Mouse (Mus musculus): ENCODE measurements at regions not wholly inside any gene's neighbourhood (a gene's known extent, or its start where the extent isn't known, plus 50 kb on each side); places are given as distances from the start of the nearest gene placed in this dataset.
"Not testable (repeated sequence)": the region's sequence is repeated elsewhere in the genome, so short reads cannot be mapped to it uniquely, and the experiment has no call there.

DNA sequence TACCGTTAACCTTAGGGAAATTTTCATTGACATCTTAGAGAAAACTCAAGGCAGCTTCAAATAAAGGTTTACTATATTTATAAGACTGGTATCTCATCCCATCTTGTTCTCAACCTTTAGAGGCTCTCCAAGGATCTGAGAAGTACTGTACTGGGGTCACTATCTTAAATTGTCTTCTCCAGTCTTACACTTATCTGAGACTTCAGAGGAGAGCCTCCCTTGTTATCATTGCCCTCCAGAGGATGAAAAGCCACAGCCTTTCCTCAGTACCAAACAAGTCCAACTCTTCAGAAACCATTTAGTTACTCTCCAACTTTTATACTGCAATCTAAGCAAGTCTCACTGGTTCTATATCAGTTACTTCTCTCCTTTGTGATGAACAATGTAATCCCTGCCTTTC lies 376.3 kb downstream of the Fbxo8 start:
- DNase-seq (ENCODE audit: low spot score in 2 of 2), result no peak

DNA sequence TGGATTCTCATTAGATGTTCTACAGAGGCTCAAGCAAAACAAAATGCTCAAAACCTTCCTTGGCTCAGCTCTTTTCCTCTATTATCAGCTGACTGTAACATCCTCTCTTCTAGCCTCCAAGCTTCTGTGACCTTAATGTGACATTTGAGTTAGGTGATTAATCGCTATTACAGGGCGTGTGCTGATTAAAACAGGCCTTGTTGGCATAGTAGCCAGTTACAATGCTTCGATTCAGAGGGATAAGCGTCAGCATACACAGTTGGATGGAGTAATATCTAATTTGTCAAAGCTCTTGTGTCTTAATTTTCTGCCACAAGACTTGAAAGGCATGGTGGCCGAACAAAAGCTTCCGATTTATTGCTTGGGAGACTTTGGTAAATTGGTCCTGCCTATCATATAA lies 378.2 kb downstream of the Fbxo8 start:
- no peak for DNase-seq (ENCODE audit: low spot score in 2 of 2)

DNA sequence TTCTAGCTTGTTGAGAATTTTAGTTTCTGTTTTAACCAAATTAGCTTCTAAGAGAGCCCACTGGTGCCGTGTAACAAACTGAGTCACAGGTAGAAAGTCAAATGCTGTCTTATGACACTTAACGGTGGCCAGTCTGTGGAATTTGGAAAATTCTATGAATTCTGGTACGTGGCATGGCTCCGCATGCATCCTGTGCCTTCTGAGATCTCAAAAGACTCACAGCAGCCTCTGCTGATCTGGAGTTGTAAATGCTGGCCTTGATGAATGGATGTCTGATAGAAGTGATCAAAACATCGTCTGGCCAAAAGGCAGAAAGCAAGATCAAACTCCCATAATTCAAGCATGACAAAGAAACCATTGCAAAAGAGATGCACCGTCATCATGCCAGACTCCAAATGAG lies 381.5 kb downstream of the Fbxo8 start:
- no peak for DNase-seq (ENCODE audit: low spot score in 2 of 2)

DNA sequence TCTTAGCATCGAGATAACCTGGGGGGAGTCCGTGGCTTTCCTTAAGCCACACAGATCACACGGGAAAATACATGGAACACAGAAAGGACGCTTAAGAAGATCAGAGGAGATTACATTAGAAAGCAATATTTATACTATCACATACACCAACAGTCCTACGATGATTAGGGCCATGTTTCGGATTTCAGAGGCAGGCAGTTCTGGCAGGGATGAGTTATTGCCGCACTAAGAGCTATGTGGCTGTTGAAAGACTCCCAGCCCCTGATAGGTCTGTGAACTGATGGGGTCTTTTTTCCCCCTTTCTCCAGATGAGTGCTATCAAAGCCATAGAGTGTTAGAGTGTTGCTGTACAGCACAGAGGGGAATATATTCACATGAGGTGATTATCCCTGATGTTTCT lies 358.6 kb upstream of the Hand2 start:
- DNase-seq (ENCODE audit: low spot score in 2 of 2), result no peak

DNA sequence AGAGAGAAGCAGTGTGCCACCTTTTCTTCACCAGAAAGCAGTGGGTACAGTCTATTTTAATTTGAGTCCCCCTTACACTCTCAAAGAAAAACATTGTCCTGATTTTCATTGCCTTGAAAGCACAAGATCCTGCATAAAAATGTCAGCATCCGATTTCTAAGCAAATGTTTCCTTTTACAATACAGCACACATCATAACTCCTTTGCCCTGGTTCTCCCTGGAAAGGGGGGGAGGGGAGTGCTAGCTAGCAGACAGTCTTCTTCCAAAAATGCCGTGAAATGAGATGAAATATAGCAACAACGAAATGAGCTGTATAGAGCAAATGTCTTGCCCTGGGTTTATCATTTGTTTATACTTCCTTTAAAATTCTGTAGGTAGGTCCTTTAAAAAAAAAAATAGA lies 350.5 kb upstream of the Hand2 start:
- no peak for DNase-seq (ENCODE audit: low spot score in 2 of 2)

DNA sequence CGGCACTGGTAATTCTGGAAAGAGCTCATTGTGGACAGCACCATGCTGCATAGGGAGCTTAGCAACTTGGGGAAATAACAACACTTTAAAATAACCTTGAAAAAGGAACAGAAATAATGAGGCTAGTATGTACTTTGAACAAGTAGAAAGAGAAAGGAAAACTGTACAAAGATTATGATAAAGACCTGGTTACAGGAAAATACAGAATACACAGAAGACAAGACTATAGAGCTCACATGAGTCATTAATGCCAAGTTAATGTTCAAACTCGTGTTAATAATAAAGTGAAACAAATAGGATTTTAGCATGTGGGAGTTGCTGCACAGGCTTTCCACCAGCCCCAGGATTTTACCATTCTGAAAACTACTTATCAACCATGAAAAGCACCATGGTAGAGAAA lies 341.8 kb upstream of the Hand2 start:
- no peak for DNase-seq (ENCODE audit: low spot score in 2 of 2)

DNA sequence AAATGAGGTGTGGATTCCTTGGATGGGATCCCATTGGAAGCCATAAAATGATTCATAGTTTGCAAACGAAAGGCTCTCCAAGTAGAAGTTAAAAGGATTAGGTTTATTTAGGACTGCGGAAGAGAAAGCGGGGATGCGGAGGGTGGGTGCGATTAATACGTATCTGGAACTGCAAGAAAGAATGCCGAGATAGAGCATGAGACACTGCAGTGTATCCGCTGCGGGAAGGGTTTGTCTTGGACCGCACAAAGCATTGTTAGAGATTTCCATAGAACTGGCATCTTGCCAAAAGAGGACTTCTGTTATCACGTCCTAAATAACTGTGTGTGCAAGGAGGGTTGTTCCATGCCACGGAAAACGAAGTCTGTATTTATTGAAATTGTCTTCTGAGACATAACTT lies 341.4 kb upstream of the Hand2 start:
- DNase-seq (ENCODE audit: low spot score in 2 of 2), result no peak

DNA sequence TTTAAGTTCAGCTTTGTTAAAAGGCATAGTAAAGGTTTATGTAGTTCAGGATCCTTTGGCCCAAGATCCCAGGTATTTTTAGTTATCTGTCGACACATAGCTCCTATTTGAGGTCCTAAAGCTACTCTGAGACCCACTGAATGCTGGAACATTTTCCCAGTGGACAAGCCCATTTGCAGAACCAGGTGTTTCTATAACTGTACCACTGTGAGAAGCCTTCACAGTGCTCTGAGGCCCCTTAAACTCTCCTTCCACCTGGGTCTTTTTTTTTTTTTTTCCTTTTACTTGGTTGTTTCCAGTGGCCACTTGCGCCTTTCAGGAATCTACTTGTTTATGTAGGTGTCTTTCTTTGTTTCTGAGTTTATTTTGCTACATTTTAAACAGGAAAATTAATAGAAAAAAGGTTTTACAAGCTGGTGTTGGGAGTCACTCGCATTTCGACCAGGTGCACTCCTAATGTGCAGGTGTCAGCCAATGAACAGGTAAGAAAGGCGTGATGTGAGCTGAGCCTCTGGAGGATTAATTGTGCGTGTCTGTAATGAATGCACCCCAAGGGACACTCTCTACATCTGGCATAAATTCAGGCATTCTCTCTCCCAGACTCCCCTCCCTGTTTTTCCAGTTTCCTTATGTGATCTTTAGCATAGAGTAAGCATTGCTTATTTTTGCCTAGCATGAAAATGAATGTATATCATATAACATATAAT lies 310.3 kb upstream of the Hand2 start:
- DNase-seq (ENCODE audit: low spot score in 2 of 2), result no peak

DNA sequence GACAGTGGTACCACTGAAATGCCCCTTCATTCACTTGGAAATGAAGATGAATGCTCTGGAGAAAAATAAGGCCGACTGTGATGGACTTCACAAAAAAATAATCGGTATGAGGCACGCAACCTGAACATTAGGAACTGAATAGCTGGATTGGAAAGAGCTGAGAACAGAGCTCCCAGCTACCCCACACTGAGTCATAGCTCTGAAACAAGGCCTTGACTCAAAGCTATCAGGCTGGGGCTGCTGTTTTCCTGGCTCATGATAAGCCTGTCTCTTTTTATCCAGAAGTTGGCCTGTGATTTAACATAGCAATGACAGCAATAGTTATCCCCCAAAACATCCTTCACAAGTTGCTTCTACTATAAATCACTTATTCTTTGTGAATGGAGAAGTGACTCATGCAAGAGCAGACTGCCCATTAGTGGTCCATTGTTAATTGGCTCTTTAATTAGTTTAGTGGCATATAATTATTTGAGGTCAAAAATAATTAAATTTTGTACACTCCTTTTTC lies 306.9 kb upstream of the Hand2 start:
- peak in 1 of 2 experiments; percentile 6 for DNase-seq (ENCODE audit: low spot score in 2 of 2)

DNA sequence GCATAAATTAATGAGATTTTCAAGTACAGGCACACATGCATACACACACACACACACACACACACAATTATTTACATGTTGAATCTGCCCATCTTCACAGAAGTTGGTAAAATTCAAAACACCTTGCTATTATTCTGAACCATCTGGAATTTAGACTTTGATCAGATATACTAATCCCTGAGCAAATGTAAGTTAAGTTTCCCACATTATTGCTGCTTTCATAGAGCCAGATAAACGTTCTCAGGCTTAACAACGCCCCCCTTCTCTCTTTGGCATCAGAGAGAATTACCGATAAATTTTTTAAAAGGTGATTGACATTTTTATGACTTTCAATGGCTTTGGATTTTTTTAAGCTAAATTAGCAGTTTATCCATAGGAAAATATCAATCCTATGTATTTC lies 304.5 kb upstream of the Hand2 start:
- DNase-seq (ENCODE audit: low spot score in 2 of 2), result no peak

DNA sequence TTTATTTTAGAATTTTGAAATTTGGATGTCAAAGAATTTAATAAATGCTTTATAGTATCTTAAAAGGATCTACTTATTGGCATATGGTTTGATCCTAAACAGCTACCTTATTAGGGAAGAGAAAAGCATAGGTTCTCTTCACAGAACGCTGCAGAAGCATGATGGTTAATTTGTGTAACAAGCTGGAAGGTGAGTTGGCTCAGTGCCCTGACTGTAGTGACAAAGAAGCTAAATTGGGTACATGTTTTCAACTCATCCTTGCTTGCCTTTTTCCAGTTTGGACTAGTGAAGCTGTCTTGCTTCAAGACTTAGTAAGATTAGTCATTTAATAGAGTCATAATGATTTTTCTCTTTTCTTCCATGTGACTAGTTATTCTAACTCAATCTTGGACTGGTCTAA lies 292.7 kb upstream of the Hand2 start:
- not testable (repeated sequence) for DNase-seq (ENCODE audit: low spot score in 2 of 2)

DNA sequence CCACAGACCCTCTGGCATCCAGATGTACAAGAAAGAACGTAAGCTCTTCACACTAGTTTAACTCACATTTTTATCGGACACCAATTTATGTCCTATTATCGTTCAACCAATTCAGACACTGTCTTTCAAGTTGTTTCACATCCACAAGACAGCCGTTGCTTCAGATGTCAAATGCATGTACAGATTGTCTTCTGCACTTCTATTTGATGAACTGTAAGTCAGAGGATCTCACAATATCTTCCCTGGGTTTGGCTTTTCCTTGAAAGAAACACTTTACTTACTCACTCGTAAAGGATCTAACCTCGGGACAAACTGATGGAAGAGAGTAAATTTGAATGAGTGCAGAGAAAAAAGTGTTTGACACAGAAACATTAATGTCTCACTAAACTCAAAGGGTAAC lies 272.3 kb upstream of the Hand2 start:
- no peak for DNase-seq (ENCODE audit: low spot score in 2 of 2)

DNA sequence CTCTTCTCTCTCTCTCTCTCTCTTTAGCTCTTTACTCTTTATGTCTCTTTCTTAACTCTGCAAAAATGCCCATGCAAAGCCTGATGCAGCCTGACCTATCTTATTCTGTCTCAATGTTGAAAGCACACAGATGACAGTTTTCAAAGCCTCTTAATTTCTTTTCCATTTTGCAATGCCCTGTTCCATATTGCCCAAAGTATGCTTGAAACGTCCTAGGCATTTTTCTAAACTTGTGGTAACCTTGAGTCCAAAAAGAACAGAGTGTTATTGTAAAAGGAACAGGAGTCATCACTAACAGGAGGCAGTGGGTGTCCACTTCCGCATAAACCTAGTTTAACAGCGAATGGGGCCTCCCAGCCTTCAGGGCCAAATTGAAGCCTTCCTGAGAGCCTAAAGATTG lies 271.9 kb upstream of the Hand2 start:
- no peak for DNase-seq (ENCODE audit: low spot score in 2 of 2)

DNA sequence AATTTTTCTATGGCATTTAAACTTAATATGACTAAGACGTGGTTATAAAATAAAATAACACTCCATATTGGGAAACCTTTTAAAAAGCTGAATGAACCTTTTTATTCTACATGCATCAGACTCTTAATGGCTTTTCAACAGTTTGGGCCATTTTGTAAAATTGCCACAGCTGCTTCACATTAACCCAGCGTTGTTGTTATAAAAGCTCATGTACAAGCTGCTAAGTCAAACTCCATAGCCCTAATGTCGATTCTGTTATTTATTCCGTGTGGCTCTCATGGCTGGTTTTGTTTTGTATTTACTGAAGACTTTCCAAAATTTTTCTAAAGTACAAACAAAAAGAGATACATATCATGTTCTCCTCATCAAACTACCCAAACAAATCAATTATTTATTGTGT lies 268.1 kb upstream of the Hand2 start:
- DNase-seq (ENCODE audit: low spot score in 2 of 2), result no peak

DNA sequence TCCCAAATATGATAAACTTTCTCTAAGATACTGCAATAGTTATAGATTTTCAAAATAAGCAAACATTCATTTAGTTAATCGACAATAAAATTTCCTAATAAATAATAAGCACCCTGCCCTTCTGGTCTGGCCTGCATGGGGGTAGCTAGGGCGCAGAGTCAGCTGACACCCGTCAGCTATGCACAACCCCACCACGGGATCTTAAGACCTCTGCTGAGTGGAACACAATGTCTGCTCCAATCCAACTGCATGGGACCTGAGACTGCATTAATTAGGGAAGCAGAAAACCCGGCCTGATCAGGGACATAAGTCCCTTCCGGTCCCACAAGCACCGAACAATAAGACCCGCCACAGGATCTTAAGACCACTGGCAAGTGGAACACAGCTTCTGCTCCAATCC lies 243.8 kb upstream of the Hand2 start:
- DNase-seq (ENCODE audit: low spot score in 2 of 2), result no peak

DNA sequence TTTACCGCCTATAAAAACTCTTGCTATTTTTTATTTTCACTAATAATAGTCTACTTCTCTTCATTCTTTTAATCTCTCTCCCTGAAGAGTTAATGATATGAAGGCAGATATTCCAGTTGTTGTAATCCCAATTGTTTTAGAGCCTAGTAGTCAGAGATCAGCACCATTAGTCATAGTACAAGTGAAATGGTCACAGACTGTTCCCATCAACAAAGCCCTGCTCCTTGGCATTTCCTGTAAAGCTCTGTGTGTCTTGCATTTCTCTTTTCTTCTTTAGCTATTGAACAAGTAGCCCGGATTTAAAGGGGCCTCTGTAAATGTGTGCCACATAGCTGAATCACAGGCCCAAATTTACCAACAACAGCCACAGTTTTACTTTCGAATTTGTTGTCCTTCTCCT lies 234.0 kb upstream of the Hand2 start:
- no peak for DNase-seq (ENCODE audit: low spot score in 2 of 2)

DNA sequence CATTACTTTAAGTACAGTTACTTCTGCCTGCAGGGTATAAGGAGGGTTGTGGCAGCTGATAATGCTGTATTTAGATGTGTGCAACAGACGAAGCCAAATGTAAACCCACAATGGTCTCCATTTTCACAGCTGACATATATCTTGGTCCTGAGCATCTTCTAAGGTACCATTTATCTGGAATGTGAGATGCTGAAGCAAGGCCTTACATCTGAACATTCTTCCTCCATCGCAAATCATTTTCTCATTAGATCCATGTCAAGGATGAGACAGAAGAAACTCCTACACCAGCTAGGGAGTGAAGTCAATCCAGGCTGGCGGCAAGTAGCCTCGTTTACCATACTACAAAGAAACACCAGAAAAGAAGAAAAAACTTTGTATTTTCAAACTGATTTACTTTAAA lies 228.4 kb upstream of the Hand2 start:
- no peak for DNase-seq (ENCODE audit: low spot score in 2 of 2)

DNA sequence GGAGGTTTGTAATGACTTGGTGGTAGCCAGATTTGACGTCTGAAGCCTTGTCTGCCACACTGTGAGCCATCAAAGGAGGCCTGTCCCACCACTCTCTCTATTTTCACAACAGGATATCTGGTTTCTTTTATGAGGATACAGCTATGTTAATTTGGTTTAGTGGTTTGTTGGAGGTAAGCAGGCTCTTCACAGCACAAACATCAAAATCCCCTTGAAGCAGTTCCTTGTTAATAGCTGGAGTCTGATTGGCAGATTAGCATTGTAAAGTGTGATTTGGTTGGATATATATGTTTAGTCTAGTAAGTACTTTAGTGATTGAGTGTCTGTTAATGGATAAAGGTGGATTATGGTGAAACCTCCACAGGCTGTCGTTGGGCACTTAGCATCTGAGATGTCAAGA lies 225.6 kb upstream of the Hand2 start:
- DNase-seq (ENCODE audit: low spot score in 2 of 2), result no peak

DNA sequence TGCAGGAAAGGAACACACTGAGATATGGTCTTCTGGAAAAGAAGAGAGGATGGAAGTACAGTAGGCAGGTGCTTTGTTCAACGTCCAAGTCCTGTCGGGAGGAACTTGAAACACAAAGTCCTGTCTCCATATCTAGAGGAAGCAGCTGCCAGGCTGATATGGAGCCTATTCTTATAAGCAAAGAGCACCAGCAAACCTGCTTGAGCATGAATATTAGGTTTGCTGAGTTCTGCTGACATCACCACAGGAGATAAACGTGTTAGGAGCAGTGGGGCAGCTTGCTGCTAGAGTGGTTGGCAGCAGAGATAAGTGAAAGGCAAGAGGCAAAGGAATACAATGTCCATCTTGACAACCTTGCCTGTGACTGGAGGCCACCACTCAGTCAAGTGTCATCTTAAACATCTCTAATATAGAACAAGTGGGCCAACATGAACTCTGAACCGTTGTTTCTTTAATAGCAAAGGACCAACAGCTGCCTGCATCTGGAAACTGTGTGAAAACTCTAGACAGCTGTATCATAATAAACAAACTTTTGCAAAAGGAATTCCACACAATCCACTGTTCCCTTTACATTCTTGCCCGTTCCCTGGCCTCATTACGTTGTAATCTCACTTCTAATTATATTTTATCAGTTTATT lies 209.9 kb upstream of the Hand2 start:
- not testable (repeated sequence) for DNase-seq (ENCODE audit: low spot score in 2 of 2)

DNA sequence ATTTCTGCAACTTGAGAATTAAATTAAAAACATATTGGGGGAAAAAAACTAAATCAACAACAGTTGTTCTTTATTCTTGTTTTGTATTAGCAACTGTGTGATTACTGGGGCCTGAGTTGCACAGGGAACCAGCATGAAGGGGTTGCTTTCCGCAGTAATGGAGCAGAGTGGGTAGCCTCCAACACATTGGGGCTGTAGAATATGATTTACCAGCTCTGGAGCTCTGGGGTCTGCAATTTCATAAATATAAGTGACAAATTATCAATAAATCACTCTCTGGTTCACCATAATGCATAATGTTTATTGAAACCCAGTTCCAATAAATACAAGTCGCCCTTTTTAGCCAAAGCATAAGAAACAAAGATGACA lies 209.4 kb upstream of the Hand2 start:
- DNase-seq (ENCODE audit: low spot score in 2 of 2), result no peak

DNA sequence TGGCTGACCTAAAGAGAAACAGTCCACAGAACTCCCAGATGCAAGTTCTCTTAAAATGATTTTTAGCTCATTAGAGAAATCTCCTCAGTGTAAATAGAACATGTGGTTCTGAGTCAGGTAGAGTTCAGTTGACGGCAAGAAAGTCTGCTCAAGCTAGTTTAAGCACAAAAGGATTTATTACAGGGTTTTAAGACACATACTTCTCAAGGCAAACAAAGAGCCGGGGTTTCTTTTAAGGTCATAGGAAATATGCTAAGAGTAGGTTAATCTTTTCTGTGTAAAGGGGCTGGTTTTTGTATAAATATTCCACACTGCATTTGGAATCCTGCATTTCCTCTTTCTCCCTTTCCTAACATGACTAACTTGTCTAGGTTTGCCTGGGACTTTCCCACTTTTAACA lies 206.9 kb upstream of the Hand2 start:
- no peak for DNase-seq (ENCODE audit: low spot score in 2 of 2)

DNA sequence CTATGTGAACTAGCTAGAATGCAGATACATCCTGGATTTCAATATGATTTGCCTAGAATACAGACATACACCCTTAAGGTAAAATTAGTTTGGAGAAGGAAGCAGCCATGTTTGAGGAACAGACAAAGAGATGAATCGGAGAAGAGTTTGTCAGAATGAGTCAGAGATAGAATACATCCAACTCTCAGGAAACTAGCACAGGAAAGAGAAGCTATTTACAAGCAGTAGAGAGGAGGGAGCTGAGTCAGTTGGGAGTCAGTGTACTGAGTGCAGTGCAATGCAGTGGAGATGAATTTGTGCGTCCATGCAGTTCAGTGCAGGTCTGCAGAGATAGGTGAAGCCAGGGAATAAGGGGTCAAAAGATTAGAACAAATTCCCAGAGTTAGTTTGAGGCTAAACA lies 205.5 kb upstream of the Hand2 start:
- no peak for DNase-seq (ENCODE audit: low spot score in 2 of 2)

DNA sequence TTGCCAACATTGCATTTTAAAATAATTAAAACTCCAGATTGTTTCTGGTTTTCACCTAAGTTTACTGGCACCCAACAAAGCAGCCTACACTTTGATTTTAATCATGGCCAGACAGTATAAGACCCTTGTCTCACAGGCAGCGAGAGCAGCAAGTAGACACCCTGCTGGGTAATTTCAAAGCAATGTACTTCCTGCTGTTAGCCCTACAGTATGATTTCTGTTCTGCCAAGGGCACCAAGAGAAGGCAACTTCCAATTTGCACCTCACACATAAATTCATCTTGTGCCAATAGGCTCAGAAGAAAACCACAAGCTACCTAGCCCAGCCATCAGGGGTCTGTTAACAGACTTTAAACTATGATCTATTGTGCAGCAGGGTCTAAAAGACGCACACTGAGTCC lies 186.7 kb upstream of the Hand2 start:
- DNase-seq (ENCODE audit: low spot score in 2 of 2), result no peak

DNA sequence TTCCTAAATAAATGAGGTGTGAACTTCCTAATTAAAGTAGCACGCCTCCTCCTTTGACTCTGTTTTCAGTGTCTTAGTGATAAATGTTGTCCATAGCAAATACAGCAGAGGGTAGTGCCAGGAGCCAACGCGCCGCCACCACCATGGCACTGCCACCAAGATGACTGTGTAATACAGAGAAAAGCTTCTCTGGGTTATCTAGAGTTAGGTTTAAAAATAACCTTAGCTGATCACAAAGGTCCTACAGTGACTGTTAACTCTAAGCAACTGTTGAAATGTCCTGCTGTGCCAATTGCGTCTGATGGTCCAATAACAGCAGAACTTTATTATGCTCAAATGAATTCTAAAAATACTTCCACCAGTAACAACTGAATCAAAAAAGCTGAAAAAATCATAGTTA lies 186.1 kb upstream of the Hand2 start:
- DNase-seq (ENCODE audit: low spot score in 2 of 2), result no peak
